Mouse (Mus musculus) heart, postnatal 0 days (tissue): ENCODE results near the gene Rhoh.

Experiments used
- CTCF ChIP-seq: IDR thresholded peaks from 2 replicates; pipeline ENCODE4 v1.5.1; 2016; ENCODE audit warnings: antibody characterized with exemption, control low read depth, low read depth
- EP300 ChIP-seq: IDR thresholded peaks from 2 replicates; pipeline ENCODE4 v1.6.1; 2016; ENCODE audit warnings: antibody characterized with exemption, low read depth

- TF ChIP-seq EP300 = no peak
- no peak for TF ChIP-seq CTCF
These were observed 51.2 kb downstream of the Rhoh start for GRCm38 (mm10) chr5:65912201-65912600.
